Mouse (Mus musculus) layer of hippocampus, adult 8-10 months (tissue): ENCODE results near the gene Heatr6. TPM values are rescaled to one million over a fixed set of nuclear protein-coding genes. Genes with fewer than 3 reads are reported as not detected.

ENCODE experiments used
- DNase-seq, 2 experiments: peaks; one replicate each; pipeline ENCODE4 v3.0.0; 2022; ENCODE audit warnings: low spot score in 2 of 2
- total RNA-seq, 4 experiments: library from RNA; stranded (reverse); gene quantifications; 2 replicates each; pipeline ENCODE4 v1.2.4; 2022

The Heatr6 gene
- total RNA-seq: 10 to 100 TPM; 16.7 to 22.0 (median 19.9) TPM

GRCm38 (mm10) chr11:83753581-83754181 lies at the start of gene Heatr6:
Gene Heatr6, plus strand, starts transcription at chr11:83753696.
- peak; percentile 86 to 91 for DNase-seq

- DNase-seq: no peak
Measured at GRCm38 (mm10) chr11:83703705-83704104, 49.8 kb upstream of the Heatr6 start, which contains the start of gene Wfdc17. Gene Wfdc17, plus strand, starts transcription at chr11:83703991.

- no peak for DNase-seq
Measured at GRCm38 (mm10) chr11:83708715-83709114, 44.8 kb upstream of the Heatr6 start, which contains the start of gene Wfdc18. Gene Wfdc18, plus strand, starts transcription at chr11:83709015.

- peak; percentile 7 to 19 for DNase-seq
Measured at GRCm38 (mm10) chr11:83709683-83710082, 43.8 kb upstream of the Heatr6 start.

GRCm38 (mm10) chr11:83712671-83713070 lies 40.8 kb upstream of the Heatr6 start:
- DNase-seq: no peak

GRCm38 (mm10) chr11:83713925-83714324 lies 39.6 kb upstream of the Heatr6 start:
- DNase-seq: no peak

GRCm38 (mm10) chr11:83717042-83717665 lies 36.3 kb upstream of the Heatr6 start:
- no peak for DNase-seq

- no peak for DNase-seq
Measured at GRCm38 (mm10) chr11:83720766-83721165, 32.7 kb upstream of the Heatr6 start.

- DNase-seq: no peak
Measured at GRCm38 (mm10) chr11:83728757-83729432, 24.6 kb upstream of the Heatr6 start.

GRCm38 (mm10) chr11:83731116-83731515 lies 22.4 kb upstream of the Heatr6 start:
- DNase-seq: no peak

- DNase-seq: no peak
Measured at GRCm38 (mm10) chr11:83733071-83733640, 20.3 kb upstream of the Heatr6 start.

- DNase-seq: no peak
Measured at GRCm38 (mm10) chr11:83734215-83734614, 19.3 kb upstream of the Heatr6 start.

GRCm38 (mm10) chr11:83735881-83736280 lies 17.6 kb upstream of the Heatr6 start:
- no peak for DNase-seq

- DNase-seq: no peak
Measured at GRCm38 (mm10) chr11:83737109-83737558, 16.4 kb upstream of the Heatr6 start.

GRCm38 (mm10) chr11:83739241-83739640 lies 14.3 kb upstream of the Heatr6 start:
- peak; percentile 43 to 88 for DNase-seq

- no peak for DNase-seq
Measured at GRCm38 (mm10) chr11:83740443-83740991, 13.0 kb upstream of the Heatr6 start.

GRCm38 (mm10) chr11:83741841-83742240 lies 11.7 kb upstream of the Heatr6 start:
- no peak for DNase-seq

GRCm38 (mm10) chr11:83742731-83743355 lies 10.7 kb upstream of the Heatr6 start:
- DNase-seq: no peak

- no peak for DNase-seq
Measured at GRCm38 (mm10) chr11:83743525-83743924, 10.0 kb upstream of the Heatr6 start.

- DNase-seq: no peak
Measured at GRCm38 (mm10) chr11:83746152-83746551, 7.3 kb upstream of the Heatr6 start.

- no peak for DNase-seq
Measured at GRCm38 (mm10) chr11:83746681-83747080, 6.8 kb upstream of the Heatr6 start, which contains the start of gene Wfdc21. Gene Wfdc21, plus strand, starts transcription at chr11:83746940.
